Mouse (Mus musculus): ENCODE results near the gene Hist1h3g.

- TF ChIP-seq JUND (IDR thresholded peaks at IDR 0.05; ENCODE audit: low read depth, low read length) (no peak), POLR2A (IDR thresholded peaks at IDR 0.05; ENCODE audit: control insufficient read depth in 1 of 2, insufficient read depth in 1 of 2, low read depth in 1 of 2, low read length in 2 of 2, poor library complexity in 1 of 2) (peak; percentile 97 to 99), NELFE (IDR thresholded peaks at IDR 0.05; ENCODE audit: low read depth, low read length) (no peak), HCFC1 (IDR thresholded peaks at IDR 0.05; ENCODE audit: low read depth, low read length) (no peak), GABPA (IDR thresholded peaks at IDR 0.05; ENCODE audit: low read depth, low read length) (no peak), ZMIZ1 (IDR thresholded peaks at IDR 0.05; ENCODE audit: low read depth, low read length) (no peak), E2F4 (IDR thresholded peaks at IDR 0.05; ENCODE audit: borderline replicate concordance, low read depth, low read length) (no peak)
Measured at GRCm38 (mm10) chr13:23543965-23544786, 9.0 kb downstream of the Hist1h3g start, which contains the start of gene Hist1h3f.

All from MEL (cell line).